Mouse (Mus musculus) layer of hippocampus, postnatal 10 days (tissue): ENCODE results near the gene Dock3. TPM values are rescaled to one million over a fixed set of nuclear protein-coding genes. Genes with fewer than 3 reads are reported as not detected.

Source experiments
- microRNA-seq, 2 experiments: library from miRNA; unstranded; fragments of <30 nt; microRNA quantifications; one replicate each; pipeline ENCODE4 v1.2.0; 2021
- total RNA-seq, 2 experiments: library from RNA; stranded (reverse); gene quantifications; 2 replicates each; pipeline ENCODE4 v1.2.3; 2021

Dock3 gene
- total RNA-seq, 2 experiments from 2014 or later = 87.6 to 114 TPM

Small RNAs within 50 kb of the gene (microRNA-seq; reads per million reads assigned to microRNA genes)
- 0 reads per million in 2 experiments for gene Gm22238

Other genes starting within 250 kb of the Dock3 start
- 1 to 10 TPM; 1.7 to 1.8 TPM for gene Mapkapk3, start 58.0 kb upstream of the Dock3 start, total RNA-seq
- 10 to 100 TPM in 1 of 2 experiments, 1 to 10 TPM in 1; 5.9 to 10.0 TPM for gene Cish, start 64.1 kb upstream of the Dock3 start, total RNA-seq
- gene Hemk1, start 106.4 kb upstream of the Dock3 start, total RNA-seq = 10 to 100 TPM; 14.6 to 19.9 TPM
- 1 to 10 TPM; 2.5 to 3.2 TPM for gene 6430571L13Rik, start 108.7 kb upstream of the Dock3 start, total RNA-seq
- gene Cacna2d2, start 167.7 kb upstream of the Dock3 start, total RNA-seq = 10 to 100 TPM; 21.4 to 27.2 TPM